Mouse (Mus musculus) right cerebral cortex, postnatal 14 days (tissue): Measurements from ENCODE around the gene Cbfb.
A peak's percentile ranks its signal among the peaks of the same experiment; 100 is the strongest.
"Not testable (repeated sequence)": the region's sequence is repeated elsewhere in the genome, so short reads cannot be mapped to it uniquely, and the experiment has no call there.

ENCODE experiments used
- DNase-seq: peaks from one replicate; pipeline ENCODE4 v3.0.0; 2022

Gene Cbfb

DNA sequence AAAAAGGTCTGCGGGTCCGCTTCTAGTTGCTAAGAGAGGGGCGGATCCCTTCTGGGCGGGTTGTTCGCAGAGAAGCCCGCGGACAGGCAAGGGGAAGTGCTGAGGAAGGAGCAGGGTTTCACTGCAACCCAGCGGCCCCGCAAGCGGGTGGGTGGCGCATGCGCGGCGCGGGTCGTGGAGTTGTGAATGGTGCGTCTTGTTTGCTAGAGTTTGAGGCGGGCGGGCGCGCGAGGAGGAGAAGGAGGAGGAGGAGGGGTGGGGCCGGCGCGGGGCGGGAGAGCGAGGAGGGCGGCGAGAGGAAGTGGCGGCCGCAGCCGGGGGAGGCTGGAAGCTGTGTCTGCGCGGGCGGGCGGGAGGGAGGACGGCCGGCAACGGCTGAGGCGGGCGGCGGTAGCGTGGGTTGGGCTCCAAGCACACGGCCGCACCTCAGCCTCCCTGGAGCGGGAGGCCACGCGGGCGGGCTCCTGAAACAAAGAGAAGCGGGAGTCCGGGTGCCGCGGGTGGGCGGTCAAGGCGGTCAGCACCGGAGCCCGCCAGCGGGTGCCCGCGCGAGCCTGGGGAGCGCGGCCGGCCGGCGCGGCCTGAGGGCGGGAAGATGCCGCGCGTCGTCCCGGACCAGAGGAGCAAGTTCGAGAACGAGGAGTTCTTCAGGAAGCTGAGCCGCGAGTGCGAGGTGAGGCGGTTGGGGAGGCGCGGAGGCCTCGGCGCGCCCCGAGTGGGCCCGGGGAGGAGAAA lies at the start of gene Cbfb:
Gene Cbfb, plus strand, starts transcription at position 294 of the 735 bp plus-strand sequence.
- peak; percentile 93 for DNase-seq

DNA sequence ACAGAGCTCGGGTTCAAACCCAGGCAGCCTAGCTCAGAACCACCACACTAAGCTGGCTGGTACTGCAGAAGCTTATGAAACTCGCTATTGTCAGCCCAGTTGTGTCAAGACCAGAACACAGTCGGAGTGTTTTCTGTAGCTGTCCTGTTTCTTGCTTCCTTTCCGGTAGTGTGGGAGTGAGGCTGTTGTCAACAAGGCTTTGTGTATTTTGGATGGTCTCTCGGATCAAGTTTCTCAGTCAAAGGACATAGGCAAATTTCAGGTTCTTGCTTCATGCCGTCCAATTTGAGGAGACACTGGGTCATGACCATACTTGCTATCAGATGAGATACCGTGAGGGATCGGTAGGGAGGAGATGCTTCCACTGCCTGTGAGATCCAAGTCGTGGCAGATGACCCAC lies 40.6 kb upstream of the Cbfb start:
- no peak for DNase-seq

DNA sequence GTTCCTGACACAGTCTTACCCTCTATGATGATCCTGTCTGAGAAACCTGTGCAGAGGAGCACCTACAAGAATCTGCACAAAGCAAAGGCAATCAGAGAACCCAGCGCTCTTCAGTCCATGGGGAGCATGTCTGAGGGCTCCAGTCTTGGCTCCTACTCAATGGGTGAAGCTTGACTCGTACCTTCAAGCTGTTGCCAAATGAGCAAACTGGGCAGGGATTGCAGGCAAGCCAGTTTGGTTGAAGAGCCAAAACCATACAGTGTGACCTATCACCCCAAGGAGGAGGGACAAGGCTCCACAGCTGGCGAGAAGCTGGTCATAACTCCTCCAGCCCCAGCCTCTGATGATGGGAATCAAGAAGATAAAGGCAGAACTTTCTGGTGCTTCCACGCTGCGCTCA lies 39.0 kb upstream of the Cbfb start, which contains the start of gene Ces4a:
Gene Ces4a, plus strand, starts transcription at position 292 of the 400 bp plus-strand sequence.
- no peak for DNase-seq

GRCm38 (mm10) chr8:105138423-105138822 lies 32.1 kb upstream of the Cbfb start:
- DNase-seq = peak; percentile 48

DNA sequence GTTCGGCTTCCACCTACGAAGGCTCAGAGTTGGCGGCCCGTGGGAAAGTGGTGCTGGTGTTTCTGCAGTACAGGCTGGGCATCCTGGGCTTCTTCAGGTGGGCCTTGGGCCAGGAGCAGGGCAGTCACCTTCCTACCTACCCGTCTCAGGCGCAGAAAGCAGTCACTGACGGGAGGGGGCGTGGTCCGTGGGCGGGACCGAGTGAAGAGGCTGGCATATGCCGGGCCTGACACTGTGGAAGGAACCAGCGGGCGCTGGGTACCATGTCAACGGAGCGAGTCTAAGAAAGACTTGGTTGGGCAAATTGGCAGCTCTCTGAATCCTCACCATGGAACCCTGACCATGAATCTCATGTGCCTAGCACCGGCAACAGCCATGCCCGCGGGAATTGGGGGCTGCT lies 28.1 kb upstream of the Cbfb start:
- DNase-seq = no peak

DNA sequence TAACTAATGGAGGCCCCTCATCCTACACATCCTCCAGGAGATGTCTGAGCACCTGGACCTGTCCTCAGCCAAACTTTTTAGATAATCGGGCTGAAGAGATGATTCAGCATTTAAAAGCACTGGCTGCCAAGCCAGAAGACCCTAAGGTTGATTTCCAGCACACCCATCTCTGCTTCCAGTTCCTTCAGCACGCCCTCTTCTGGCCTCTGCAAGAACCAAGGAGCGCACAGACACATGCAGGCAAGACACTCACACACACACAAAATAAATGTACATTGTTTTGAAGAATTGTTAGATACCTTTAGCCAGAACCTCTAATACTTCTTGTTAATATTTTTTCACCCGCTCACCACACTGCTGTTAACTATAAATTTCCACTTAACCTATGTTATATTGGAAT lies 18.8 kb upstream of the Cbfb start:
- DNase-seq = no peak

DNA sequence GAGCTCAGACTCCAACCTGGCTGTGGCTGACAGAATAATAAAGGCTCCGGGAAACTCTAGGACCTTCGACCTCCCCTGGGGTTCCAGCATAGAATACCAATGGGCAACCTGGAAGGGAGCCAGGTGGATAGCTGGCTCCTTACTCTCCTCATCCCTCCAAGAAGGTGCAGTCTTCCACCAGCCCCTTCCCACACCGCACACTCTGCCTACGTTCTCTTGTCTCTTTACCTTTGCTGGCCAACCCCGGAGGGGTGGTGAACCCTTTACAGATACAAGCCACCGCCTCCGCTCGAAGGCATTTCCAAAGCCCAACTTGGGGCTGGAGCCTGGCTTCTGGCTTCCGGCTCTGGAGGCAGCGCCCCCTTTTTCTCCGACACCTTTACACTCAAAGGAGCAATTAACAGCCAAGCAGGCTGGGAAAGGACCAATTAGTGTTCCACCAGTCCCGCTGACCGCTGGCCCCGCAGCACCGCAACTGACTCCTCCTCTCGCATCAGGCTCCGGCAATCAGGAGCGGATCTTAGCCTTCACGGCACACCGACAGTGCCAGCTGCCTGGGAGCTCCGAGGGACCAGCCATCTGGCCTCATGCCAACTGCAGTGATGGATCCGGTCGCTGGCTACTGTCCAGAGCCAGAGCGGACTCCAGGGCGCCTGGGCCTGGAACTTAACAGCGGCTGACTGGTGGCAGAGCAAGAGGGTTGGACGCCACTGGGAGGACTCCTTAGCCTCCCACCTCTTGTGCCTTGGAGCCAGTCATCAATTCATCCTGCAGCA lies 17.7 kb upstream of the Cbfb start:
- DNase-seq = peak; percentile 82

DNA sequence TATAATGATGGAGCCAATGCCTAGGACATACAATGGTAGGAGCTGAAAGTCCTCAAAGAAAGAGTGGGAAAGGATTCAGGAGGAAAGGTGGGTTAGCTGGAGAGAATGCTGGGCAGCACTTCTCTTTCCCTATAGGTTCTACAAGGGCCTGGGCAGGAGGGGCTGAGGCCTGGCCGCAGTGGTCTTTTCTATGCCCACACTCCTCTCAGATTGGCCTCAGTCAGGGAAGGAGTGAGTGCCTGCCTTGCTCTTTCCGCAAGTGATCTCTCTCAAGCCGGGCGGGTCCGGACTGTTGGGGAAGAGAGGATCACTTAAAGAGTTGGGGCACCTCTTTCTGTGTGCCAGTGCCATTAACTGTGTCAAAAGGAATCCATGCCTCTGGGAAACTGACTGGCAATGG lies 16.2 kb upstream of the Cbfb start:
- no peak for DNase-seq

DNA sequence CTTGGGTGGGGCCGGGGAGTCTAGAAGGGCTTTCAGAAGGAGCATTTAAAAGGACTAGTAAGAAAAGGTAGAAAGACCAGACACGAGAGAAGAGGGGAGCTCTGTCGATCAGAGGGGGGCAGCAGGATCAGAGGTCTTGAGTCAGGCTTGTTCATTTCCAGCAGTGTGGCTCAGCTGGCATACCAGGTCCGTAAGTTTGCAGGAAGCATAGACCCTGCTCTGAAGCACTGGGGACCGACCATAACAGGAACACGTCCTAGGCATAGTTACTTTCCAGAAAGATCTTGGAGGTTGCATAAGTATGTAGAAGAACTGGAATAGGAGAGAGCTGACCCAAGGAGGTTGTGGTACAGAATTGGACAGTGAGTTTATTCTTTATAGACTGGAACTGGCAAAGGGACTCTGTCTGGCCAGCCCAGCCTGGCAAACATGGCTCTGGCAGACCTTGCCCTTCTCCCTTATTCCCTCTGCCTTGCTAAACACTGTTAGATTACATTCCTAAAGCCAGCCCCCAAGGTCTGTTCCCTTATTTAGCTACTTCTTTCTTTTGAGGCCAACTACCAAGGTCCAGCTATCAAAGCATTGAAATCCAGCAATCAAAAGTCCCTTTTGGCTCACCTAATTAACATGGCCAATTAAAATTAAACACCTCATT lies 15.3 kb upstream of the Cbfb start:
- no peak for DNase-seq

GRCm38 (mm10) chr8:105157555-105157954 lies 12.9 kb upstream of the Cbfb start:
- DNase-seq = no peak

GRCm38 (mm10) chr8:105158084-105158483 lies 12.4 kb upstream of the Cbfb start:
- DNase-seq = no peak

DNA sequence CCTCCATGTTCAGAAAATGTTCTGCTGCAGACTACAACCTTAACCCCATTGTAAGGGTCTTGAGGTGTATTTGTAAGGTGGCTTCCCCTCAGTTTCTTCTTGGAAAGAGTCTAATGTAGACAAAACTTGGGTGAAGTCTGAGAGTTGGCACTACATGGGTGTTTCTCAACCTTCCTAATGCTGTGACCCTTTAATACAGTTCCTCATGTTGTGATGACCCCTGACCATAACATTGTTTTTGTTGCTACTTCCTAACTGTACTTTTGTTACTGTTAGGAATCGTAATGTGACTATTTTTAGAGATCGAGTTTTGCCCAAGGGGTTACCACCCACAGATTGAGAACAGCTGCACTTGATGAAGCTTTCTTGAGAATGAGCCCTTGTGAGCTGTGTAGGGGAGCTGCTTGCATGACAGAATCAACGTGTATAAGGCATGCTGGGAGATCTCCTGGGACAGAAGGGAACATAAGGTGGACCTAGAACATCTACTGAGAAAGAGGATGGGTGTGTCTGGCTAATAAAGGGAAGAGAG lies 9.3 kb upstream of the Cbfb start:
- DNase-seq = no peak

GRCm38 (mm10) chr8:105164272-105164902 lies 6.1 kb upstream of the Cbfb start:
- DNase-seq = no peak

GRCm38 (mm10) chr8:105165191-105165590 lies 5.3 kb upstream of the Cbfb start:
- DNase-seq = no peak

DNA sequence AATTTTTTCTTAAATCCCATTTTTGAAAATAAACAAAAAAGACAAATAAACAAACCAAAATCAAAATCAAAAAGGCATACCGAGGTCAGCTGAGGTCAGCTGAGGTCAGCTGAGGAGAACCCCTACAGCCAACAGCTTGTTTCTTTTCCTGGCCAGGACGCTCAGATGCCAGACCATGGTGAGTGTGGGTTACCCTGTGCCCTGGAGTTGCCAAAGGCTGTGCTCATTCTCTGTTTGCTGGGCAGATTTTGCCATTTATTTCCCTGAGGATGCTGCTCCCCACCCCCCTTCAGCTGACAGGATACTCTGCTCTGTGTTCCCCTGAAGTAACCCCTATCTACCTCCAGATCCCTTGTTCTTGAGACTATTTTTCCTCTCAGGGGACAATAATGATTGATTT lies 3.4 kb upstream of the Cbfb start:
- no peak for DNase-seq

GRCm38 (mm10) chr8:105169582-105169981 lies 892 bp upstream of the Cbfb start:
- DNase-seq = no peak

- DNase-seq = no peak
These were observed 463 bp upstream of the Cbfb start for GRCm38 (mm10) chr8:105170041-105170380.

- DNase-seq = peak; percentile 49
These were observed 885 bp downstream of the Cbfb start for GRCm38 (mm10) chr8:105171116-105172002.

DNA sequence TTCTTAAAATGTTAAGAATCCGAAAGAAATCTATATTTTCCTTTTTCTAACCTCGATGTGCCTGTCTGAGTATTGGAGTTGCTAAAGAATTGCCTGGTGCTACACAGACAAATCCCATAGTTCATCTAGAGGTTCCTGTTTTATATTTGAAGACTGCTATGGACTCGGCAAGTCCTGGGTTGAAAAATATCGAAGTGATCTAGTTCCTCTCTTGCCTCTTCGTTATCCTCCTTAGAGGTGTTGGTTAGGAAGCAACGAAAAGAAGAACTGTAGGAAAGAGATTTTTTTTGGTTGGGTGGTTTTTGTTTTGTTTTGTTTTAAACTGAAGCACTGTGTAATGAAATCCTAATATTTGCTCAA lies 1.5 kb downstream of the Cbfb start:
- no peak for DNase-seq

DNA sequence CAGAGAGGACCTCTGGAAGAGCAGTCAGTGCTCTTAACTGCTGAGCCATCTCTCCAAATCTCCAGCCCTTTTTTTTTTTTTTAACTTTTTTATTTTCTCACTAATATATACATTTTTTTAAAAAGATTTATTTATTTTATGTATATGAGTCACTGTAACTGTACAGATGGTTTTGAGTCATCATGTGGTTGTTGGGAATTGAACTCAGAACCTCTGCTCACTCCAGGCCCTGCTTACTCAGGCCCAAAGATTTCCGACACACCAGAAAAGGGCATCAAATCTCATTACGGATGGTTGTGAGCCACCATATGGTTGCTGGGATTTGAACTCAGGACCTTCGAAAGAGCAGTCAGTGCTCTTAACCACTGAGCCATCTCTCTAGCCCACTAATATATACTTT lies 4.8 kb downstream of the Cbfb start:
- DNase-seq = not testable (repeated sequence)

DNA sequence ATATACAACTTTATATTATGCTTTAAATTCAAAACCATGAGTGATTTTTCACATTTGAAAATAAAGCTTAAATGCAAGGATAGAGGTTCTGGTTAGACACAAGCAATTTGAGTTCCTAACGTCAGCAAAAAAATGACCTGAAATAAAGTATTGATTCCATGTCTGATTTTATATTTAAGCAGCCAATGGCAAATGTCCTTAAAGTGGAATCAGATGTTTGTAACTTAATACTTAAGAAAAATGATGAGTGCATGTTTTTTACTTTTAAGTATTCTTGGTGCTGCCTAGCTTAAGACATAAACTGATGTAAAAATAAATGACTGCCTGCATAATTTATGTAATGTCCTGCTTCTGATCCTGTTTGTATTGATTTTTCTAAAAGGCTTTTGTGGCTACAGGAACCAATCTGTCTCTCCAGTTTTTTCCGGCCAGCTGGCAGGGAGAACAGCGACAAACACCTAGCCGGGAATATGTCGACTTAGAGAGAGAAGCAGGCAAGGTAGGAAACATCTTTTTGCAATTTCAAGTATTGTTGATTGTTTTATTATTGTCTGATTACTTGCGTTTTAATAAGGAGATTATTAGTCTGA lies 7.8 kb downstream of the Cbfb start:
- no peak for DNase-seq

DNA sequence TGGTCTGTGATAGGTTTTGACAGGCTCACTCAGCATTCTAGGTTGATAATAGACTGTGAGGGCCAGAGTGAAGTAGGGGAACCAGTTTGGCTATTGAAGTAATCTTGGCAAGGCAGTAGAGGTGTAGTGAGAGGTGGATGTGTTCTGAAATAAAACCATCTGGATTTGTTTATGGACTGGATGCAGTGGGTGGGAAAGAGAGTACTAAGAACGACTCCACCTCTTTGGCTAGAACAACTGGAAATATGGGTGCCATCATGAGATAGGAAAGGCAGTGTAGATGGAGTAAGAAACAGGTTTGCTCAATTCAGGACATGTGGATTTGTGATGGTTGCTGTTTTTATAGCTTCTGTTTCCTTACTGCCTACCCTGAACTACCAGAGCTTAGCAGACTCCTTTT lies 11.7 kb downstream of the Cbfb start:
- DNase-seq = no peak
